Mouse (Mus musculus): Measurements from ENCODE around the gene Wfs1.

DNA sequence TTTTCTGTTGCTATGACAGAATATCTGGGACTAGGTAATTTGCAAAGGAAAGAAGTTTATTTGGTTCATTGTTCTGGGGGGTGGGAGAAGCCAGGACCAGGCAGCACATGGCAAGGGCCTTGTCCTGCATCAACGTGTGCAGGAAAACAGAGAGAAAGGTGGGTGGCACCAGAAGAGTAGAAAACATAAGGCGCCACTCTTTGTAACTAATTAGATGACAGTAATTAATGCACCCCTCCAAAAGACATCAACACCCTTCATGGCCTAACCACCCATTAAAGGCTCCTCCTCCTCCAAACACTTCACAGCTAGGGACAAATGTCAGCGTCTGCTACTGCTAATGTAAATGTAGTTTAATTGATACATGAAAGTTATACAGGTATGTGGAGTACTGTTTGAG, 1.2 kb upstream of the Wfs1 start:
- no peak for TF ChIP-seq POLR2A (IDR thresholded peaks at IDR 0.05; ENCODE audit: borderline replicate concordance, extremely low read depth, low read depth, low read length)
- TF ChIP-seq CTCF (IDR thresholded peaks at IDR 0.05; ENCODE audit: insufficient read depth, low read length): no peak

All from lung, adult 2 months (tissue).